Mouse (Mus musculus): ENCODE measurements around the gene Tmem59l. TPM values are rescaled to one million over a fixed set of nuclear protein-coding genes. Genes with fewer than 3 reads are reported as not detected.

Gene Tmem59l
- total and polyA plus RNA-seq, 2 experiments from 2014 or later = not detected

DNA sequence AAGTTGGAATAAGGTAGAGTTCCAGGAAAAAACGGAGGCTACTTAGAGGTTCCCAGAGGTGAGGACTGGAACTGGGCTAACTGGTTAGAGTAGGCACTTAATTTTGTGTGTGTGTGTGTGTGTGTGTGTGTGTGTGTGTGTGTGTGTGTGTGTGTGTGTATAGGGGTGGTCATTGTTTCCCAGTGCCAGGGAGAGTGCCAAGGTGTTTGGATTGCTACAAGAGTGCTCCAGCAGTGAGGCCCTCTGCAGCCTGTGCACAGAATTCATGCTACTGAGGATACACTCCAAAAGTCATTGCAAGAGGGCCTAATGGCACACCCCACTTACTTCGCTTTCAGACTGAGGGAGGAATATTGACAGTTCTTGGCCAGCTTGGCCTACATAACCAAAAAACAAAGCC is 4.2 kb downstream of the Tmem59l start:
- H3K4me1 ChIP-seq (ENCODE audit: control insufficient read depth, insufficient read depth) = peaks cover 3% of the 10 kb centered on the region; the same call in 1 of the 2 replicates
- no peaks in the 10 kb centered on the region for H3K36me3 ChIP-seq (replicated peaks; ENCODE audit: control insufficient read depth, insufficient read depth, low read length)
- no peak overlapping the region for H3K4me2 ChIP-seq (ENCODE audit: low read depth, low read length)
- no peak overlapping the region for H3K27ac ChIP-seq (ENCODE audit: low read depth)
- ATAC-seq (ENCODE audit: insufficient read depth, low read depth) (no peak), DNase-seq (ENCODE audit: low spot score) (no peak)
- no peak overlapping the region for H3K9ac ChIP-seq (replicated peaks; ENCODE audit: low read depth, low read length)
- no peaks in the 10 kb centered on the region for H3K9me3 ChIP-seq (replicated peaks; ENCODE audit: control insufficient read depth, low read length)
- peaks cover 67% of the 10 kb centered on the region for H3K27me3 ChIP-seq (ENCODE audit: control insufficient read depth, insufficient read depth, low read length)
- no peak overlapping the region for H3K4me3 ChIP-seq (ENCODE audit: low read depth, low read length)
- TF ChIP-seq EP300 (IDR thresholded peaks at IDR 0.05; ENCODE audit: low read depth) = no peak
- no peak for TF ChIP-seq CTCF (IDR thresholded peaks at IDR 0.05; ENCODE audit: low read depth)
- 44% methylated on average over 2 of the region's 2 CpGs for WGBS

DNA sequence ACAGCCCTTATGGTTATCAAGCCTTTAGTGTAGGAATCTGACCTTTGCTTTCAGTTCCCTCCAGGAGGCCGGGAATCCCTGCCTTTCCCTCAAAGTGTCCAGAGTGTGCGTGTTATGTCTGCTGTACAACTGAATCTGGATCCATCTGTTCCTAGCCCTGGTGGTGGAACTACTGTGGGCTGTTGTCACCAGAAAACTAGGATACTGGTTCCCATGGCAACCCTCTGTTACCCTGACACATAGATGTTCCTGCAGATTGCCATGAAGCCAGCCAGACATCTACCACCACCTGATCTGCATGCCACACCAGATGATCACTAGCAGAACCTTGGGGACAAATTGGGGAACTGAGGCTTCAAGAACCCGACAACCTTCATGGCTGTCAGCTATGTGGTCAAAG is 5.2 kb downstream of the Tmem59l start:
- H3K27me3 ChIP-seq (ENCODE audit: control insufficient read depth, insufficient read depth, low read length) = peaks cover 58% of the 10 kb centered on the region
- H3K36me3 ChIP-seq (replicated peaks; ENCODE audit: control insufficient read depth, insufficient read depth, low read length) = no peaks in the 10 kb centered on the region
- DNase-seq (ENCODE audit: low spot score) (no peak), ATAC-seq (ENCODE audit: insufficient read depth, low read depth) (no peak)
- peaks cover 6% of the 10 kb centered on the region; the same call in 1 of the 2 replicates for H3K4me1 ChIP-seq (ENCODE audit: control insufficient read depth, insufficient read depth)
- H3K4me3 ChIP-seq (ENCODE audit: low read depth, low read length) = no peak overlapping the region
- 64% methylated on average over 3 of the region's 3 CpGs for WGBS
- no peak for TF ChIP-seq CTCF (IDR thresholded peaks at IDR 0.05; ENCODE audit: low read depth)
- no peak for TF ChIP-seq EP300 (IDR thresholded peaks at IDR 0.05; ENCODE audit: low read depth)
- no peaks in the 10 kb centered on the region for H3K9me3 ChIP-seq (replicated peaks; ENCODE audit: control insufficient read depth, low read length)
- no peak overlapping the region for H3K27ac ChIP-seq (ENCODE audit: low read depth)
- no peak overlapping the region for H3K4me2 ChIP-seq (ENCODE audit: low read depth, low read length)
- H3K9ac ChIP-seq (replicated peaks; ENCODE audit: low read depth, low read length) = no peak overlapping the region

DNA sequence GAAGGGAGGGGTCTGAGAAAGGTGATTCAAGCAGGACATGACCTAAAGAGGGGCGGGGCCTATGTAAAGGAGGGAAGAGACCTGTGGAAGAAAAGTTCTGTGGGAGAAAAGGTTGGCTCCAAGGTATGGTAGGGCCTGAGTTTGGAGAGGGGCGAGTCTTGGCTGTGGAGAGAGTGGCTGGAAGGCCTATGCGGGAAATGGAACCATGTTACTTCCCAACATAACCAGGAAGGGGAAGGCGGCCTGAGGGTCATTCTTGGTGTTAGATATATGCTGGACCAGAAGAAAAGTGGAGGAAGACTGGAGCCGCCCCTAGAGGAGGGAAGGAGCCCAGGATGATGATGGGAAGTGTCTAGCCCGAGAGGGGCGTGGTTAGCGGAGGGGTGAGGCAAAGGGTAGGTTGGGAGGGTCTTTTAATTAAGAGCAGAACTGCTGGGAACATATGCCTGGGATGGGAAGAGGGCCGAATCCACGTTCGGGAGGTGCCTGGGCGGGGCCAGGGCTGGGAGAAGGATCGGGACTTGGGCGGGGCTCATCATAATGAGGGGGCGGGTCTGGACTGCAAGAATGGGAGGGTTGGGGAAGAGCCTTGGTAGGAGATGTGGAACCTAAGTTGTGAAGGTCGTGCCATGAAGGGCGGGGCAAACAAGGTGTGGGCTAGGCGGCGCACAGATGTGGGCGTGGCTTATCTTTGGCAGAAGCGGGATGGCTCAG is 9.7 kb downstream of the Tmem59l start:
- peaks cover 14% of the 10 kb centered on the region for H3K4me1 ChIP-seq (ENCODE audit: control insufficient read depth, insufficient read depth)
- H3K36me3 ChIP-seq (replicated peaks; ENCODE audit: control insufficient read depth, insufficient read depth, low read length) = no peaks in the 10 kb centered on the region
- 3% methylated on average over 20 of the region's 21 CpGs for WGBS
- H3K4me2 ChIP-seq (ENCODE audit: low read depth, low read length) = peak overlapping the region; percentile 85
- TF ChIP-seq CTCF (IDR thresholded peaks at IDR 0.05; ENCODE audit: low read depth) = no peak
- no peak for TF ChIP-seq EP300 (IDR thresholded peaks at IDR 0.05; ENCODE audit: low read depth)
- peak overlapping the region; percentile 82 for H3K4me3 ChIP-seq (ENCODE audit: low read depth, low read length)
- H3K27me3 ChIP-seq (ENCODE audit: control insufficient read depth, insufficient read depth, low read length) = peaks cover 17% of the 10 kb centered on the region; the same call in 1 of the 2 replicates
- H3K27ac ChIP-seq (ENCODE audit: low read depth) = no peak overlapping the region
- ATAC-seq (ENCODE audit: insufficient read depth, low read depth) = peak; percentile 12; the same call in 1 of the 2 replicates
- no peak overlapping the region for H3K9ac ChIP-seq (replicated peaks; ENCODE audit: low read depth, low read length)
- no peak for DNase-seq (ENCODE audit: low spot score)
- no peaks in the 10 kb centered on the region for H3K9me3 ChIP-seq (replicated peaks; ENCODE audit: control insufficient read depth, low read length)

DNA sequence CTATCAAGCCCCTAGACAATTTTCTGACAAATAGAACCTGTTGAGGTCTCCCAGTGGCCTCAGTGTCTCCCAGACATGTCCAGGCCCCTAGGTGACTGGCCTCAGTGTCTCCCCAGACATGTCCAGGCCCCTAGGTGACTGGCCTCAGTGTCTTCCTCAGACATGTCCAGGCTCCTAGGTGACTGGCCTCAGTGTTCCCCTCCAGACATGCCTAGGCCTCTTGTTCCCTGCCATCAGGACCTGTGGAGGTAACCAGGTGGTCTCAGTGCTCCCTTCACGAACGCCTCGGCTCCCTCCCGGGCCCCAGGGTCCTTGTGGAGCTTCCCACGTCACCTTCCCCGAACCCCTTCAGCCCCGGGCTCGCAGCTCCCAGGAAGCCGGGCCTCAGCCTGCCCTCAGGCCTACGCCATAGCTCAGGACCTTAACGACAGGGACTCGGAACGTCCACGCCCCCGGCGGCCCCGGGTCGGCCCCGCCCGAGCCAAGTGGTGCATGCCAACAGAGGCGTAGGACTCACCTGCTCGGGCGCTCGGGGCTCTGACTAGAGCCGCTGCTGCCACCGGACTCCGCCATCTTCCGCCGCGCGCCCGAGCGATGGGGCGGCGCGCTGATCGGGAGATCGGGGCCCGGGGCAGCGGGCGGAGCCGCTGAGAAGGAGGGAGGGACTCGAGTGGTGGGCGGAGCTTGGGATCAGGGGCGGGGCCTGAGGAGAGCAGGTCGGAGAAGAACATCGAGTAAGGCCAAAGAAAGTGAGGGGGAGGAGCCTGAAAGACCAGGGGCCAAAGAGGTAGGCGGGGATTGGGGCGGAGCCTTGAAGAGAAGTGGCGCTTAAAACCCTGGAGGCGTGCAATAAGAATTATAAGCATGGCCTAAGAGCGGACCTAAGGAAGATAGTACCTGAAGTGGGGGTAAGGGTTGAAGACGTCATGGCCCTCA is 10.6 kb downstream of the Tmem59l start, which contains the start of gene Klhl26:
Klhl26 (minus strand) TSS at position 636 of the 936 bp plus-strand sequence.
- peak; percentile 94 for ATAC-seq (ENCODE audit: insufficient read depth, low read depth)
- DNase-seq (ENCODE audit: low spot score) = peak; percentile 88
- H3K4me1 ChIP-seq (ENCODE audit: control insufficient read depth, insufficient read depth) = peaks cover 14% of the 10 kb centered on the region
- H3K9me3 ChIP-seq (replicated peaks; ENCODE audit: control insufficient read depth, low read length) = no peaks in the 10 kb centered on the region
- WGBS = under 1% methylated on average over 53 of the region's 53 CpGs
- H3K4me3 ChIP-seq (ENCODE audit: low read depth, low read length) = peak within 1 kb of the TSS; percentile 82
- peak within 1 kb of the TSS; percentile 85 for H3K4me2 ChIP-seq (ENCODE audit: low read depth, low read length)
- TF ChIP-seq EP300 (IDR thresholded peaks at IDR 0.05; ENCODE audit: low read depth) (no peak), CTCF (IDR thresholded peaks at IDR 0.05; ENCODE audit: low read depth) (no peak)
- no peaks in the 10 kb centered on the region for H3K36me3 ChIP-seq (replicated peaks; ENCODE audit: control insufficient read depth, insufficient read depth, low read length)
- peaks cover 8% of the 10 kb centered on the region; the same call in 1 of the 2 replicates for H3K27me3 ChIP-seq (ENCODE audit: control insufficient read depth, insufficient read depth, low read length)
- peak within 1 kb of the TSS; percentile 76 for H3K9ac ChIP-seq (replicated peaks; ENCODE audit: low read depth, low read length)
- H3K27ac ChIP-seq (ENCODE audit: low read depth) = no peak within 1 kb of the TSS

DNA sequence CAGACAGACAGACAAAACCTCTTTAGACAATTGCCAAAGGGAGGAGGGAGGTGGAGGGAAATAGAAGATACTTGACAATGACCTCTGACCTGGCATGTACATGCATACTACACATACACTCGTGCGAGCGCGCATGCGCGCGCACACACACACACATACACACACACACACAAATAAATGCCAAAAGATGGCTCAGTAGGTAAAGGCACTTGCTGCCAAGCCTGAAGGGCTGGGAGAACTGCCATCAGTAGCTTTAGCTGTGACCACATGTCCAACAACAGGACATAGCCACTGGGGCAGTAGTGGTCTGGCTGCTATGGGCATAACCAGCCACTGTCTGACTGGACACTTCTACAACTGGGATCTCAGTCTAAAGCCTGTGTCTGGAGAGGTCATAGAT is 15.3 kb downstream of the Tmem59l start:
- no peak for ATAC-seq (ENCODE audit: insufficient read depth, low read depth)
- no peak for TF ChIP-seq EP300 (IDR thresholded peaks at IDR 0.05; ENCODE audit: low read depth)
- TF ChIP-seq CTCF (IDR thresholded peaks at IDR 0.05; ENCODE audit: low read depth) = no peak
- H3K4me1 ChIP-seq (ENCODE audit: control insufficient read depth, insufficient read depth) = peaks cover 44% of the 10 kb centered on the region
- no peak for DNase-seq (ENCODE audit: low spot score)
- over 99% methylated on average over 7 of the region's 7 CpGs for WGBS
- no peak overlapping the region for H3K4me3 ChIP-seq (ENCODE audit: low read depth, low read length)
- no peak overlapping the region for H3K27ac ChIP-seq (ENCODE audit: low read depth)
- H3K36me3 ChIP-seq (replicated peaks; ENCODE audit: control insufficient read depth, insufficient read depth, low read length) = no peaks in the 10 kb centered on the region
- H3K9ac ChIP-seq (replicated peaks; ENCODE audit: low read depth, low read length) = no peak overlapping the region
- H3K4me2 ChIP-seq (ENCODE audit: low read depth, low read length) = no peak overlapping the region
- no peaks in the 10 kb centered on the region for H3K9me3 ChIP-seq (replicated peaks; ENCODE audit: control insufficient read depth, low read length)
- no peaks in the 10 kb centered on the region for H3K27me3 ChIP-seq (ENCODE audit: control insufficient read depth, insufficient read depth, low read length)
